Mouse (Mus musculus) heart, adult 11 months (tissue): ENCODE data around the gene Krtcap2.
"Not testable (repeated sequence)": the region's sequence is repeated elsewhere in the genome, so short reads cannot be mapped to it uniquely, and the experiment has no call there.

Source experiments
- DNase-seq: peaks from one replicate; pipeline ENCODE4 v3.0.0; 2022

The Krtcap2 gene

GRCm38 (mm10) chr3:89245688-89246171, at the start of gene Krtcap2:
Krtcap2 (plus strand) TSS chr3:89245966.
- peak; percentile 98 for DNase-seq

GRCm38 (mm10) chr3:89195979-89196877, 49.5 kb upstream of the Krtcap2 start:
- peak; percentile 99 for DNase-seq

- no peak for DNase-seq
Measured at GRCm38 (mm10) chr3:89199839-89200238, 45.9 kb upstream of the Krtcap2 start.

DNA sequence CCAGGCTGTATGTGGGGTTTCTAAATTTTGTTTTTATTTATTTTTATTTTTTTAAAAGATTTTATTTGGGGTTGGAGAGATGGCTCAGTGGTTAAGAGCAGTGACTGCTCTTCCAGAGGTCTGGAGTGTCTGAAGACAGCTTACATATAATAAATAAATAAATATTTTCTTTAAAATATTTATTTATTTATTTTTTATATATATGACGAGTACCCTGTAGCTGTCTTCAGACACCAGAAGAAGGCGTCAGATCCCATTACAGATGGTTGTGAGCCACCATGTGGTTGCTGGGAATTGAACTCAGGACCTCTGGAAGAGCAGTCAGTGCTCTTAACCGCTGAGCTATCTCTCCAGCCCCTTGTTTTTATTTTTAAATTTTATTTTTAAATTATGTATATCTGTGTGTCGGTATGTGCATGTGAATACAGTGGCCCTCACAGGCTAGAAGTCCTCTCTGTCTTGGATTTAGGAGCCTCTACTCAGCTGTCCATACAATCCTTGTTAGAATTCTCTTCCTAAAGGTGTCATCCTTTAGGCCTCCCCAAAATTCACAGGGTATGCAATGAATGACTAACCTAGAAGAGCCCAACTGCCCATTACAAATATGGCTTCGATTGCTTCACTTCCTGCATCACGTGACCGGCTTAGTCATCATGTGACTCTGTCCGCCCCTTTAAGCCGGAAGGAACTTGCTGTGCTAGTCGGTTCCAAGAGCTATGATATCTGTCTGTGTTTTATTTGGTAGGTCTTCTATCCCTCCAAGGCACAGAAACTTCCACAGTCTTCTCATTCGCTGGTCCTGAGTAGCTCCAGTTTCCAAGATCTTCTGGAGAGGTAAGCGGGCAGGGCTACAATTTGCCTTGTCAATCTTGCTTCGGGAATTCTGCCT, 43.3 kb upstream of the Krtcap2 start, which contains the start of gene Gba:
Gene Gba (plus strand): TSS at position 676 of the 889 bp plus-strand sequence.
- peak; percentile 97 for DNase-seq

GRCm38 (mm10) chr3:89203142-89203514, 42.6 kb upstream of the Krtcap2 start:
- DNase-seq, result no peak

GRCm38 (mm10) chr3:89206079-89206478, 39.7 kb upstream of the Krtcap2 start:
- DNase-seq, result peak; percentile 90

DNA sequence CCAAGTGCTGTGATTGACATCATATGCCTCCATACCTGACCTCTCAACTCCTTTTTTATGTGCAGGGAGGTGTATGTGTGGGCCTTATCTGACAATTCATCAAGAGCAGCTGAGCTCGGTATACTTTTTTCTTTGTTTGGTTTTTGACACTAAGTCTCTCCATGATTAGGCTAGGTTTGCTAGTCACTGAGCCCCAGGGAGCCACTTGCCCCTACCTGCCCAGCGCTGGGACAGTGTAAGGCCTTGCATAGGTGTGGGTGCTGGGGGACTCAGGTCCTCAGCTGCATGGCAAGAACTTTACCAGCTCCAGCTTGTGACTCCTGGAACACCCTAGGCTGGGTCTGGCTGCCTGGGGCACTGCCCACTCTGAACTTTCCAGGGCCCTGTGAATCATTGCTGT, 39.1 kb upstream of the Krtcap2 start:
- DNase-seq, result no peak

DNA sequence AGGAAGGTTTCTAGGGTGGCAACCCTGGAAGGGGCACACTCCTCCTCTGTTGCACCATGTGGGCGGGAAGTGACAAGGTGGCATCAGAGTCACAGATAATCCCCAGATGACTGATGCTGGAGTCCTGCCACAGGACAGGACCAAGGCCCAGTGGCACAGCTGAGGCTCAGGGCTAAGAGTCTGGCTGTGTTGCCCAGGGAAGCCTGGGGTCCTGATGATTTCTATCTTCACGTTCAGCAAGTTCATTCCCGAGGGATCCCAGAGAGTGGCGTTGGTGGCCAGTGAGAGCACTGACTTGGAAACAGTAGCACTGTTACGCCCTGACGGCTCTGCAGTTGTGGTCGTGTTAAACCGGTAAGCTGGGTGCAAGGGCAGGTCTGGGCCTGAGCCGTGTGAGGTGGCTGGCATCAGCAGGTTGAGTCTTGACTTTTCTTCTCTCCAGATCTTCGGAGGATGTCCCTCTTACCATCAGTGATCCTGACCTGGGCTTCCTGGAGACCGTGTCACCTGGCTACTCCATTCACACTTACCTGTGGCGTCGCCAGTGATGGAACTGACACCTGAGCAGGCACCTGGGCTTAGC, 37.6 kb upstream of the Krtcap2 start:
- peak; percentile 88 for DNase-seq

DNA sequence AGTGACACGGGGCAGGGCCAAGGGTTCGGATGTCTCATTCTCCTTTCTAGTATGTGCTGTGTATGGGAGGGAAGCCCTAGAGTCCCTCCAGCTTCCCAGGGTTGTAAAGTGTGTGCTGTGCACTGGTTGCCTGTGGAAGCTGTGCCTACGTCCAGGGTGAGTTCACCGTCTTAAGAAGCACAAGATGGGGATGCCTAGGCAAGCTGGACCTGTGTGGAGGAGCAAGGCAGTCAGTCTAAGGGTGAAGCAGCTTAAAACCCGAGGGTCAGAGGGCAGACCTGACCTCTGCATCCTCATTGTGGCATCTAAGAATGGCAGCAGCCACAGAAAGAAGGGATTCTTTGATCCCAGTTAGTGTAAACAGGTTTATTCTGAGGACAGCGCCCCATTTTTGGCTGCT, 37.0 kb upstream of the Krtcap2 start:
- DNase-seq, result peak; percentile 84

GRCm38 (mm10) chr3:89209731-89210130, 36.0 kb upstream of the Krtcap2 start:
- peak; percentile 91 for DNase-seq

- peak; percentile 95 for DNase-seq
Measured at GRCm38 (mm10) chr3:89210162-89210561, 35.6 kb upstream of the Krtcap2 start.

DNA sequence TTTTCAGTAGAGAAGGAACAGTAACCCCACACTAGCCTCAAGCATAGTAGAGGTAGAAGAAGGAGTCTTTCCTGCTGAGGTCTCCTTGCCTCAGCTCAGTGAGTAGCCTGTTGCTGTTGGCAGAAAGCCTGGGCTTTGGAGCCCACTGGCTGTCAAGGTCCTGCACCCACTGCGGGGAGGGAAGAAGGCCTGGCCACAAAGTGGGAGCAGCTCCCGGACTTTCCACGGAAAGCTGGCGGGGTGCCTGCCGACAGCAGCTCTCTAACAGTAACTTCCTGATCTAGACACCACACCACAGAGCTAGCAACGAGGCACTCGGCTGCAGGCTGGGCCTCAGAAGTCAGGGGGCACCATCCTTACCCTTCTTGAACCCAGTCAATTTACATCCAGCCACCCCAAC, 35.0 kb upstream of the Krtcap2 start:
- peak; percentile 96 for DNase-seq

GRCm38 (mm10) chr3:89213803-89214530, 31.8 kb upstream of the Krtcap2 start:
- DNase-seq, result peak; percentile 100

DNA sequence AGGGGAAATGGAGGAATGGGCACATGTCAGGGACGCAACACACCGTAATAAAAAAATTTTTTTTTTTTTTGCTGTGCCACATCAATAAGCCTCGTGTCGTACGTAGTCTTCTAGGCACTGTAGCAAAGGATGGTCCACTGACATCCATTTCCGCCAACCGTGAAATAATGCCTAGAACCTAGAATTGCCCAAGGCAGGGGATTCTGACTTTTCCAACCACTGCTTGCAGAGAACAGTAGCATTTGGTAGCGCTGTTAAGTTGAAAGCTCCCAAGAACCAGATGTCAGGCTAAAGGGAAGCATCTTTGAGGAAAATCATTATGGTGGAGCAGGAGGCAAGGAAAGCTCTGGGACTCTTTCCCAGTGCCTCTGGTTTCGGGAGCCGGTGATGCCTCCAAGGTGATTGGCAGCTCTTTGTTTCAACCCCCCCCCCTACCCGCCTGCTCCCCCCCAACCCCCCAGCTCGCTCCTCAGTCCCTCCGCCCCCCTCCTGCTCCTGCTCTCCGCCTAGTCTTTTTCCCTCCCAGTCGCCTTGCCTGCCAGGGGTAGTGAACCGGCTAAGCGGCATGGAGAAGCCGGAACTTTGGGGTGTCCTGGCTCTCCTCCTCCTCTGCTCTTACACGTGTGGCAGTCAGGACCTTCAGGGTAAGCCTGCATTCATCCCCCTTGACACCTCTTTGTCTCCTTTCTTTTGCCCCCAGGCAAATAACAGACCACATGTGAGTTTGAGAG, 30.9 kb upstream of the Krtcap2 start, which contains the start of gene Thbs3:
Gene Thbs3 (plus strand): TSS at position 500 of the 731 bp plus-strand sequence.
- DNase-seq, result peak; percentile 95

GRCm38 (mm10) chr3:89215853-89216252, 29.9 kb upstream of the Krtcap2 start:
- peak; percentile 98 for DNase-seq

- not testable (repeated sequence) for DNase-seq
Measured at GRCm38 (mm10) chr3:89216407-89216806, 29.4 kb upstream of the Krtcap2 start.

DNA sequence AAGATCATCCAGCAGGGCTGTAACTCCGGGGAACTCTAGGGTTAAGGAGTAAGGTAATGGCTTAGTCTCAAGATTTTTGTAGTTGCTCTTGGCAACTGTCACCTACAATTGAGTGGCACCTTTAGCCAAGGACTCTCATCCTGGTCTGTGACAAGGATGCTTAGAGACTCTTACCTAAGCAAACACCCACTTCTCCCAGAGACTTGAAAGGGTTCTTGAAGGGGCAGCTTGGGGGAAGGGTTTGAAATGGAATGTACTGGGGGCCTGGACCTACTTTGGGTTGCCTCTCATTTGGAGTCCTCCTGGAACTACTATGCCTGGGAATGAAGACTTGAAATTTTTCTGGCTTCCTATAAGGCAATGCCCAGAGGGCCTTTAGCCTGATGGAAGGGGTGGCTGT, 27.5 kb upstream of the Krtcap2 start:
- no peak for DNase-seq

- DNase-seq, result no peak
Measured at GRCm38 (mm10) chr3:89219546-89219945, 26.2 kb upstream of the Krtcap2 start.

- no peak for DNase-seq
Measured at GRCm38 (mm10) chr3:89221167-89221566, 24.6 kb upstream of the Krtcap2 start.

- DNase-seq, result no peak
Measured at GRCm38 (mm10) chr3:89224796-89225195, 21.0 kb upstream of the Krtcap2 start.

- no peak for DNase-seq
Measured at GRCm38 (mm10) chr3:89225321-89225815, 20.4 kb upstream of the Krtcap2 start.
